Mouse (Mus musculus) neutrophil, adult 5-6 weeks (primary cell): ENCODE data around the gene Hs3st6. TPM values are rescaled to one million over a fixed set of nuclear protein-coding genes. Genes with fewer than 3 reads are reported as not detected.
"Not testable (repeated sequence)": the region's sequence is repeated elsewhere in the genome, so short reads cannot be mapped to it uniquely, and the experiment has no call there.

Experiments
- ATAC-seq: fragments of 151-379, 151-347 bp; 2 replicates; pipeline ENCODE4 v1.8.0; 2017; ENCODE audit warnings: mild to moderate bottlenecking, moderate TSS enrichment; ENCODE audit not compliant: insufficient number of reproducible peaks, poor library complexity, low FRiP score, severe bottlenecking; ENCODE audit errors: extremely low read depth
- total RNA-seq: library from RNA; stranded (forward); fragments of 200-1000 nt; gene quantifications from 2 replicates; pipeline ENCODE4 v1.2.3, GENCODE M21; 2017

Gene Hs3st6
- 0.58 TPM in 1 of 2 replicates, not detected in the other for total RNA-seq

DNA sequence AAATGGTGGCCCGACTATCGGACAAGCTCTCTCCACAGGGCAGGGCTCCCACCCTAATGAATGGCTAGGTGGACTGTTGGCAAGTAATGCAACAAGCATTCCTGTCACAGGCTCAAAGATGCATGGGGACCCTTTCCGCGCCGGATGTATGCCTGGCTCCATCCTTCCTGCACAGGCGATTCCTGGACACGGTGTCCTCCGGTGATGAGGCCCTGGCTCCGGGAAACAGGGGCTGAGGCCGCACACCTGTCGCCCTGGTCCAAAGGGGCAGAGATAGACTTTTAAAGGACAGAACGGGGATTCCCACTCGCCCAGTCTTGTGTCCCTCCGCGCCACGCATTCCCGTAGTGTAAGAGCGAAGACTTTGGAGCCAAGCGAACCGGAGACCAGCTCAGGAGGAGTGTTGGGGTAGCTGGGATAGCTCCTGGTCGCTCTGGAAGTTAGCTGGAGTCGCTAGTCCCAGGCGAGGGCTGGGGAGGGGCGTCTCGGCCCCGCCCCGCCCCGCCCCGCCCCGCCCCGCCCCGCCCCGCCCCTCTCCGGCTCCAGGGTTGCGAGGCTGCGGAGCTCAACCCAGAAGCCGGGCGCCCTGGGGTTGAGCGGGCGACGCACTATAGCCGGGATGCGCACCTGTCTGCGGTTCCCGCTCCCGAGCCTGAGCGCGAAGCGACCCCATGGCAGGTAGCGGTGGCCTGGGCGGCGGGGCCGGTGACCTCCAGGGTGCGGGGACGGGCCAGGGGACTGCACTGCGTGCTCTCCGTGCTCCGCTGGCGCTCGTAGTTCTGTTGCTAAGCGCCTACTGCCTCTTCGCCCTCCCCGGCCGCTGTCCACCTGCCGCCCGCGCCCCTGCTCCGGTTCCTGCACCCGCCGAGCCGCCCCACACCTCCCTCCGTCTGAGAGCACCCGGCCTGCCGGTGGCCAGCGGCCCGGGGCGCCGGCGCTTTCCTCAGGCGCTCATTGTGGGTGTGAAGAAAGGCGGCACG lies at the start of gene Hs3st6:
Gene Hs3st6 (plus strand): TSS at position 574 of the 980 bp plus-strand sequence.
- ATAC-seq, result peak; percentile 14; the same call in 1 of the 2 replicates

DNA sequence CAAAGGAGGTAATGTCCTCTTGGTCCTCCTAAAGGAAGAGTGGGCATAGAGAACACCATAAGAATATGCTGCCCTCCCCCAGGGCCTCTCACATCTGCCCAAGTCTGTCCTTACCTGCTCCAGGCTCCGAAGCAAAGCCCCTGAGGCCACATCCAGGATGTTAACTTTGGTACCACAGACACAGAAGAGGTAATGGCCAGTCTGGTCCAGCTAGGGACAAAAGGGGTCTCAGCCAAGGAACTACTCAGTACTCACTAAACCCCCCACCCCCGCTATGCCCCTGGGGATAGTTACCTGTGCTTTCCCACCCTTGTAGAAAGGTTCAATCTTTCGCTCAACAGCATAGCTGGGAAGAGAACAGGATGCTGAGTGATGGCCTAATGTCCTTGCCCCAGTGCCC lies 47.0 kb upstream of the Hs3st6 start:
- ATAC-seq, result no peak

DNA sequence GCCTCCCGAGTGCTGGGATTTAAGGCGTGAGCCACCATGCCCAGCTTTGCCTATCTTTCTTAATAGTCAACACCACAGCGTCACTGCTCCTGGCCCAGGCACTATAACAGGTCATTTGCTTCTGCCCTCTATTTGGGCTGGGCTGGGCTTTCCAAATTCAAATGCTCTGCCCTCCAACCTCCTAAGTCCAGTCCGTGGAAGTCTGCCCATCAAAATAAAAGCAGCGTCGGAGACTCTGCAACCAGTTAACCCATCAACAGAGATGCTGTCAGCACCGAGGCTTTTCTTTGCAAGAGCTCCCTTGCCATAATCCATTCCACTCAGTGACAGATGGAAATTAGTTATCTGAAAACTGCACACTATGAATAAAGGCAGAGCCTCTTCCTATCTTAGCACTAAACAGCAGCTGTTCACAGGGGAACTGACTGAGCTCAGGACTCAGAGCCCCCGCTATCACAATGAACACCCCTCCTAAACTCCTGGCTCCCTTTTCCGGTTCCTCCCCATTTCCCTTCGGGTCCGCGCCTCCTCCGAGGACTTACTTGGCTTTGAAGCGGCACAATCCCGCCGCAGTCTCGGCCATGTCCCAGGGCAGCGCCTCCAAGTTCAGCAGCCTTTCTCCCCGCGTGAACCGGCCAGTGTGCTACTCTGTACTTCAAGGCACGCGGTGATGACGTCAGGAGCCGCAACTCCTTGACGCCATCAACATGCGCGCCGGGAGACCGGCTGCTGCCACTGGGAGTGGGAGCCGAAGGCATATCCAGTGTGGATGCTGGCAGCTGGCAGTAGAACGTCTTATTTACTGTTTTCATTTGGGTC lies 45.6 kb upstream of the Hs3st6 start, which contains the start of gene Tbl3:
Gene Tbl3 (minus strand): TSS at position 679 of the 819 bp plus-strand sequence.
- ATAC-seq, result peak; percentile 89

DNA sequence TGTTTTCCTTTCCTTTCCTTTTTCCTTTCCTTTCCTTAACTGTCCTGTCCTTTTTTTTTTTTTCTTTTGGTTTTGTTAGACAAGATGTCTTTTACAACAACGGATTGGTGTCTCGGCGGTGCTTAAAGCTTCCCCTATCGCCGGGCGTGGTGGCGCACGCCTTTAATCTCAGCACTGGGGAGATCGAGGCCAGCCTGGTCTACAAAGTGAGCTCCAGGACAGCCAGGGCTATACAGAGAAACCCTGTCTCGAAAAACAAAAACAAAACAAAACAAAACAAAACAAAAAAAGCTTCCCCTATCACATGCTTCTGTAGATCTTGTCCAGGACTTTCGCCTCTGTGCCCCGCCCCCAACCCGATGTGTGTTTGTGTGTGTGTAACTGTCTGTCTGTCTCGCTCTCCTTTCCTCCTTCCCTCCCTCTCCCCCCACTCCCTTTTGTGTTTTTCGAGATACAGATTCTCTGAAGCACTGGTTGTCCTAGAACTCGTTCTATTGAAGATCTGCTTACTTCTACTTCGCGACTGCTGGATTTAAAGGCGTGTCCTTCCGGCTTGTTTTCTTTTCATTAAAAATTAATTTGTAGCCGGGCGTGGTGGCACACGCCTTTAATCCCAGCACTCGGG lies 44.9 kb upstream of the Hs3st6 start:
- ATAC-seq, result no peak

DNA sequence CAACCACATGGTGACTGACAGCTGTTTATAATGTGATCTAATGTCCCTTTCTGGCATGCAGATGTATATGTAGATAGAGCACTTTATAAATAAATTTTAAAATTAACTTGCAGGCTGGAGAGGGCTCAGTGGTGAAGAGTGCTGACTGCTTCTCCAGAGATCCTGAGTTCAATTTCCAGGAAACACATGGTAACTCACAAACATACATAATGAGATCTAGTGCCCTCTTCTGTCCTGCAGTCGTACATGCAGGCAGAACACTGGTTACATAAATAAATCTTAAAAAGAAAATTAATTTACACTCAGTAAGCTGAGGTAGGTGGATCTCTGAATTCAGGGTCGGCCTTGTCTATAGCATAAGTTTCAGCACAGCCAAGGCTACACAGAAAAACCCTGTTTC lies 44.1 kb upstream of the Hs3st6 start:
- ATAC-seq, result peak; percentile 62

DNA sequence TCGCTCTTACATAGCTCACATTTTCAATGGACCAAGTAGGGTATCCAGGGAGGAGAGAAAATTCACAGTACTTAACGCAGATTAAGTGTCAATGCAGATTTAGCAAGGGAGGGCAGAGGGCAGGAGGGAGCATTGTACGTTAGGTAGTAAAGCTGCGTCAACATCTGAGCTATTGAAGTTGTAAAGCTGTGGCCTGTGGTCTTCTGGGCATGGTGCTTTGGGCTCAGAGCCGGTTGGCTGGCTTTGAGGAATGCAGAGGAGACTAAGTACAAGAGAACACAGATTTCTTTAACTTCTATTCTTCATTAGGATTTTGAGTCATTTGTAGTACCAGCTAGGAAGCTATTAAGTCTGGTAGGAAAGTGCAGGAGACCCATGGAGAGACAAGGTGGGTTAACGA lies 37.2 kb upstream of the Hs3st6 start:
- ATAC-seq, result no peak

DNA sequence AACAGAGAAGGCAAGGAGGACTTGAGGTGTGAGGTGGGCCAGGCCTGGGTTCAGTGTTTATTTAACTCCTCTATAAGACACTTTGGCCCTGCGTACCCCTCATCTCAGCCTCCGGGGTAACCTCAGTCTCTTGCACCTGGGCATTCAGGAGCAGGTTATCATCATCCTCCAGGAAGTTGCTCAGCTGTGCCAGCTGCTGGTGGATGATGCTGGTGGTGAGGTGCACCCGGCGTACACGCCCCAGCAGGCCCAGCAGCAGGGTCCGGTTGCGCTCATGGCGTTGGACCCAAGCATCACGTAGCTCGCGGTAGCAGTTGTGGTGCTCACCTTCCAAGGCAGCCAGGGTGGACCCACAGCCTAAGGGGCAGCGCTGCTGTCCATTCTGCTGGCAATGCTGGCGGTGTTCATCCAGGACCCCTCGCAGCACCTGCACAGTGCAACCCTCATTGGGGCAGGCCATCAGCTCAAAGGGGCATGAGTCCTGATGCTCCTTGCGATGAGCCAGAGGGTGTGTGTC lies 36.6 kb upstream of the Hs3st6 start:
- ATAC-seq, result no peak

DNA sequence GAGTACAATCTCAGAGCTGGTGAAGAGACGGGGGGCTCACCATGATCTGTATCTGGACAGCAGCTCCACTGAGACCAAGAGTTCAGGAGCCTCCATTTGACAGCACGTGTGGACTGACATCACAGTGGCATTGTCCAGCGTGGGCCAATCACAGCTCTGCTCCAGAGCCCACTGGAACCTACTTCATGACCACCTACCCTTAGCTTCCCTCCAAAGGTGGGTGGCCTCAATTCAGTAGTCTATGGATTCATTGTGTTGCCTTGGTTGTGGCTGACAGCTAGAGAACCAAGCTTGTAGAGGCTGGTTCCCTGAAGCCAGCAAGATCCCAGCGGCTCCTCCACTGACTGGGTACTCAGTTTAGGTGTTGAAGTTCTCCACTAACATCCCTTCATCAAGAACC lies 34.8 kb upstream of the Hs3st6 start, which contains the start of the genes Rnf151 and Rps2:
Gene Rnf151 (minus strand): TSS at position 121 of the 400 bp plus-strand sequence.
Gene Rps2 (plus strand): TSS at position 174 of the 400 bp plus-strand sequence.
- ATAC-seq, result no peak

DNA sequence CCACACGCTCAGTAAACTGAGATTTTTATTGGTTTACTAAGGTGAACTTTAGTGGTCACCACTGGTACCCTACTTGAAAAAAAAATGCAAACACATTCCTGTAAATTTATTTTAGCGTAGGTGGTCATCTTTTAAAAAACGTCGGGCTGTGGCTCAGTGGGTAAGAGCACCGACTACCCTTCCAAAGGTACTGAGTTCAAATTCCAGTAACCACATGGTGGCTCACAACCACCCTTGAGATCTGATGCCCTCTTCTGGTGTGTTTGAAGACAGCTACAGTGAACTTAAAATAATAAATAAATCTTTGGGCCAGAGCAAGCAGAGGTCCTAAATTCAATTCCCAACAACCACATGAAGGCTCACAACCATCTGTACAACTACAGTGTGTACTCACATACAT lies 33.9 kb upstream of the Hs3st6 start:
- not testable (repeated sequence) for ATAC-seq

DNA sequence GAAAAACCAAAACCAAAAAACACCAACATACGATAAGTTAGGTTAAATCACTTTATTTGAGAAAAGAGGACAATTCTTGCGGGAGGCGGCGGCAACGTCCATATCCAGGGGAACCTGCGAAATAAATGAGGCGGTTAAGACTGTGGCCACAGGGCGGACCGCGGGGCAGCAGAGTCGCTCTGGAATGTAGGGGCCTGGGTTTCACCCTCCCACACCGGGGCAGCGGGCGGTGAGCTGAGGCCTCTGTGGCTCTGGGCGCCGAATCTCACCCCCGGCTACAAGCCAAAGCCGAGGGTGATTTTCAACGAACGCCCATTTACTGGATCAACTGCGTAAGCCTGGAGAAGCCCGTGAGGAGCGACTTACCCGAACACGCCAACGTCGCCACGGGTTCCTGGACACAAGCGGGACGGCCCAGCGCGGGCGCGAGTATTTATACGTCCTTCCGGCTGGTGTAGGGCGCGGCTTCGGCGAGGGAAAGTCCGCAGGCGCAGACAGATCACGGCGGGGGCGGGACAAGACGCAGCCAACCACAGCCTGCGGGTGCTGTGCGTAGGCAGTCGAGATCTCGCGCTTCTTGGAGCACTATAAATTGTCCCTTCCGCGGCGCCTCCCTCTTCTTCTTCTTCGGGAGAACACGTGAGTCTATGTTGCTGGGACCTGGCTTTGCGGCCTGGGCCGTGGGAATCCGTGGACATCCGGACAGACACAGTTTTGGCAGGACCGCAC lies 33.1 kb upstream of the Hs3st6 start:
- peak; percentile 88 for ATAC-seq

DNA sequence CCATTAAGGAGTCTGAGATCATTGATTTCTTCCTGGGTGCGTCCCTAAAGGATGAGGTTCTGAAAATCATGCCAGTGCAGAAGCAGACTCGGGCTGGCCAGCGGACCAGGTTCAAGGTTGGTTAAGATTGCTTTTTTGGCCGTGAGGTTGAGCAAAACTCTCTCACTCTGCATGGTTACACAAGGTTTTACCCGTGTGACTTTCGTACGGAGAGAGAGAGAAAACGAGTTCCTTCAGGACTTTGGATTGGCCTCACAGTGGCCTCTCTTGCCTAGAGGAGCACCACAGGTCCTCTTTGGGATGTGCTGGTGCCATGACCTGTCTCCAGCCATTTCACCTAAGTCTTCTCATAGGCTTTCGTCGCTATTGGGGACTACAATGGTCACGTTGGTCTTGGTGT lies 32.2 kb upstream of the Hs3st6 start:
- ATAC-seq, result not testable (repeated sequence)

DNA sequence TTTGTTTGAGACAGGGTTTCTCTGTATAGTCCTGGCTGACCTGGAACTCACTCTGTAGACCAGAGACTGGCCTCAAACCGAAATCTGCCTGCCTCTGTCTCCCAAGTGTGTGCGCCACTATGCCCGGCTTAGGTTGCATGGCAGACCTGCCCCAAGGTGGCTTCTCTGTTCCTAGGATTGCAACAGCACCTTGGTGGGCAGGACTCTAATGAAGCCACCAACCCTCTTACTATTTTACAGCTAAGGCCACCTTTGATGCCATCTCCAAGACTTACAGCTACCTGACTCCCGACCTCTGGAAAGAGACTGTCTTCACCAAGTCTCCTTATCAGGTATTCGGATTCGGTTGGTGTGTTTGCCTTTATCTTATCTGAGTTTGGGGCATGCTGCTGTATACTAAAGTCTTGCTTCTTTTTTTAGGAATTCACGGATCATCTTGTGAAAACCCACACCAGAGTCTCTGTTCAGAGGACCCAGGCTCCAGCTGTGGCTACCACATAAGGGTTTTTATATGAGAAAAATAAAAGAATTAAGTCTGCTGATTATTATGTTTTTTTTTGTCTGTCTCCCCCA lies 31.3 kb upstream of the Hs3st6 start:
- not testable (repeated sequence) for ATAC-seq

DNA sequence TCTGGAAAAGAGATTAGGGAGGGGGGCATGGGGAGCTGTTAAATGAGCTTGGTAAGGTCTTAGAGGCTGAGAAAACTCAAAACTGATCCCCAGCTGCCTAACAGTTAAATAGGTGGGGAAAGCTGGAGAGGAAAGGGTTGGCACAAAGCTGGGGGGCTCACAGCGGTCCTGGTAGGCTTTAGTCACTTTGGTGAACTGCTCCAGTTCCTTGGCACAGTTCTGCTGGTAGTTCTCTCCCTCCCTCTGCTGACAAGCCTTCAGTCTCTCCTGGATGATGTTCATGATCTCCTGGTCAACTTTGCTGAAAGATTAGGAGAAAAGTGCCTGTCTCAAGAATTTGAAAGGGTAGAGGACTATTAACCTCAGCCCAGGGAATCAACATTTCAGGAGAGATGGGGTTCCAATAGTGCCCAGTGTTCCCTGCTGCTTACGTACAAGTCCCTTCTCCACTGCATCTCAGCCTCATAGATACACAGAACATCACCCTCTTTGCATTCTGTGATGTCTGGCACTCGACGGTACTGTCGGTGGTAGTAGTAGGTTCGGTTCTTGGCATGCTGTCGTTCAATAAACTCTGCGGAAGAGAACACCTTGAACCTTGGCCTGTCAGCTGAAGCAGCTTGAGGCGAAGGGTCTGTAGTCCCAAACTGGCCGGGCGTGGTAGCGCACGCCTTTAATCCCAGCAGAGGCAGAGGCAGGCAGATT lies 30.4 kb upstream of the Hs3st6 start:
- ATAC-seq, result no peak

DNA sequence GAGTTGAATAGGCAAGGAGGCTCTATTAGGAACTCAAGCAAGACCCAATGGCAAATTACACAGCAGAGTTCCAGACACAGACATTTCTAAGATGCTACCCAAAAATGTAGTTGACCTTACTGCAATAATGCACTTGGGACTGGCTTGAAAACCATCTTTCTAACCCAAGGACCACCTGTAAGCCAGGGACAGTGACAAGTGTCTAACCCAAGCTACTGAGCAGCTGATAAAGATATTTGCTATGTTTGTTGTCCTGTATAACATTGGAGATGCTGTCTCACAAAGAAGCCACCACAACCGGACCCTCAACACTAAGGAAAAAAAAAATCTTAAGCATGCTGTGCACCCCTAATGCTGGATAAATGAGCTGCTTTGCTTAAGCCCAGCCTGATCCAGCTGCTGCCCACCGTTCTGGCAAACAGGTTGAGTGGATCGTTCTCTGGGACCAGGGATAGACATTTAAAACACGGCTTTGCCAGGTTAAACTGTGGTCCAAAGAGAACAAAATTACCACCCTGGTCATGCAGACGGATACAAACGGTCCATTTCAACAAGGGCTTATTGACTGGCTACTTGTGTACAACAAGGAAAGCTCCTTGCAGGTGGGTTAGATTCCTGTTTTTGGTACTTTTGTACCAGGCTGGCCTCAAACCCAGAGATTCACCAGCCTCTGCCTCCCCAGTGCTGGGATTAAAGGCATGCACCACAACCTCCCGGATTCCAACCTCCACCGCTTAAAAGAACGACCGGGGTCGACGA lies 29.5 kb upstream of the Hs3st6 start:
- no peak for ATAC-seq

DNA sequence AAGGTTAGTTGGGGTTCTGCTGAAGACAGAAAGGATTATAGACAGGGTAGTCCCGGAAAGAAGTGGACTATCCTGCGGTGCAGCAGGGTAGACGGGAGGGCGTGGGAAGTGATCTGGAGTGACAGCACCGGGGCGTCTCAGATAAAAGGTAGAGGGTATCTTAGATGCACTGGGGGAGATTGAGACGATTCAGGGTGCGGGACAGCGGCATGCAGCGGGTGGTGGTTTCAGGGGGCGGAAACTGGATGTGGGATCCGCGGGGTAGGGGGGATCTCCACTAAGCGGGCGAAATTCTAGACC lies 29.0 kb upstream of the Hs3st6 start:
- no peak for ATAC-seq

DNA sequence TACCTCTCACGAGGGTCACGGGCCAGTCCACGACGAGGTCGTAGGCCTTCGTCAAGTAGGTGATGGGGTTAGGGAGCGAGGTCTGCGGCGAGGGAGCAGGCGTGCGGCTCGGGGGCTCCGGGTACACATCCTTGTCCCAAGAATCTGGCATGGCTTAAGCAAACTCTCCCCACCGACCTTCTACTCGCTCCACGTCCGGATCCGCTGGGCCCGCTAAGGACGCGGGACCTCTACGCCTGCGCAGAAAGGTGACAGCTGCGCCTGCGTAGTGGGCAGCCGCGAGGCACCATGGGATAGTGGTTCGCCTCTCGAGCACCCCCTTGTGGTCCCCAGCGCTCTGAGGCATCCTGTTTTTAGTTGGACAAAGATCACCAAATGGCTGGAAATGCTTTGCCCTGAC lies 28.6 kb upstream of the Hs3st6 start, which contains the start of gene Ndufb10:
Gene Ndufb10 (minus strand): TSS at position 295 of the 400 bp plus-strand sequence.
- peak; percentile 67 for ATAC-seq
